Mouse (Mus musculus) CH12.LX (cell line): Measurements from ENCODE around the gene Gmcl1. TPM values are rescaled to one million over a fixed set of nuclear protein-coding genes. Genes with fewer than 3 reads are reported as not detected.

ENCODE experiments used
- DNase-seq: peaks from one replicate; pipeline ENCODE4 v3.0.0-alpha.2; 2013; ENCODE audit errors: extremely low read depth
- H3K27ac ChIP-seq: 2 replicates; pipeline ENCODE4 v1.5.1; 2012; ENCODE audit warnings: low read depth, mild to moderate bottlenecking, control low read depth, moderate library complexity; ENCODE audit not compliant: insufficient read depth
- H3K27me3 ChIP-seq: replicated peaks from 2 replicates; pipeline ENCODE3; 2012; ENCODE audit warnings: inconsistent platforms
- H3K36me3 ChIP-seq, 2 experiments: replicated peaks in 1 of 2; 2 replicates each; pipeline versions ENCODE3 to v1.6.1; 2012; ENCODE audit warnings: inconsistent platforms in 1 of 2, low read length in 1 of 2, mild to moderate bottlenecking in 1 of 2, mixed read lengths in 1 of 2, moderate library complexity in 1 of 2; ENCODE audit not compliant: control insufficient read depth in 1 of 2, insufficient read depth in 1 of 2
- H3K4me1 ChIP-seq, 2 experiments: 2 replicates each; pipeline ENCODE4 v1.6.1; 2012; ENCODE audit warnings: inconsistent platforms in 1 of 2, moderate library complexity in 1 of 2; ENCODE audit not compliant: insufficient read depth in 2 of 2, control insufficient read depth in 1 of 2
- H3K4me2 ChIP-seq: 2 replicates; pipeline ENCODE4 v1.6.1; 2012; ENCODE audit warnings: low read depth, mild to moderate bottlenecking, control low read depth; ENCODE audit not compliant: poor library complexity, insufficient read depth, severe bottlenecking
- H3K4me3 ChIP-seq, 3 experiments: fragments of 150-350 bp in 1 of 3; sonication (generic) in 1 of 3; replicated peaks in 1 of 3; 2 replicates each; pipeline versions ENCODE3 to v1.5.1; 2011 to 2012; ENCODE audit warnings: low read depth in 2 of 3, low read length in 2 of 3, mild to moderate bottlenecking in 2 of 3, moderate library complexity in 2 of 3, control low read depth in 1 of 3, improper control_type of control experiment in 1 of 3, inconsistent platforms in 1 of 3, mixed read lengths in 1 of 3; ENCODE audit not compliant: poor library complexity in 1 of 3
- H3K79me2 ChIP-seq: replicated peaks from 2 replicates; pipeline ENCODE4 v1.6.1; 2012; ENCODE audit warnings: mild to moderate bottlenecking, moderate library complexity; ENCODE audit not compliant: control insufficient read depth, poor library complexity, insufficient read depth, severe bottlenecking; ENCODE audit errors: extremely low read depth
- H3K9ac ChIP-seq: 2 replicates; pipeline ENCODE4 v1.6.1; 2012; ENCODE audit warnings: low read depth, mild to moderate bottlenecking, control low read depth, moderate library complexity; ENCODE audit not compliant: insufficient read depth
- H3K9me3 ChIP-seq: replicated peaks from 2 replicates; pipeline ENCODE3; 2012; ENCODE audit warnings: low read length, inconsistent platforms, mixed read lengths
- CHD1 ChIP-seq: IDR thresholded peaks from 2 replicates; pipeline ENCODE4 v1.6.1; 2012; ENCODE audit warnings: low read depth, low read length, improper control_type of control experiment, inconsistent platforms
- CHD2 ChIP-seq: IDR thresholded peaks from 2 replicates; pipeline ENCODE4 v1.6.1; 2011; ENCODE audit warnings: low read length, improper control_type of control experiment
- CTCF ChIP-seq, 2 experiments: IDR thresholded peaks in 1 of 2; conservative IDR thresholded peaks in 1 of 2; 2 replicates each; pipeline ENCODE4 v1.5.1; 2011 to 2012; ENCODE audit warnings: low read depth in 2 of 2, low read length in 2 of 2, improper control_type of control experiment in 1 of 2, inconsistent platforms in 1 of 2, mild to moderate bottlenecking in 1 of 2, moderate library complexity in 1 of 2
- ELF1 ChIP-seq: IDR thresholded peaks from 2 replicates; pipeline ENCODE4 v1.6.1; 2014; ENCODE audit warnings: low read depth, mild to moderate bottlenecking, inconsistent platforms, low read length, improper control_type of control experiment
- EP300 ChIP-seq: IDR thresholded peaks from 2 replicates; pipeline ENCODE4 v1.6.1; 2011; ENCODE audit warnings: low read length, improper control_type of control experiment
- IRF4 ChIP-seq: IDR thresholded peaks from 2 replicates; pipeline ENCODE4 v1.6.1; 2014; ENCODE audit warnings: low read depth, mild to moderate bottlenecking, inconsistent platforms, low read length, improper control_type of control experiment
- KAT2A ChIP-seq: IDR thresholded peaks from 2 replicates; pipeline ENCODE4 v1.6.1; 2012; ENCODE audit warnings: low read length, improper control_type of control experiment, inconsistent platforms; ENCODE audit not compliant: insufficient replicate concordance
- MAFK ChIP-seq: IDR thresholded peaks from 2 replicates; pipeline ENCODE4 v1.6.1; 2011; ENCODE audit warnings: low read length, improper control_type of control experiment; ENCODE audit not compliant: insufficient replicate concordance
- MAZ ChIP-seq: IDR thresholded peaks from 2 replicates; pipeline ENCODE4 v1.6.1; 2012; ENCODE audit warnings: low read depth, mild to moderate bottlenecking, inconsistent platforms, low read length, improper control_type of control experiment, moderate library complexity
- MEF2A ChIP-seq: IDR thresholded peaks from 2 replicates; pipeline ENCODE4 v1.6.1; 2014; ENCODE audit warnings: low read depth, mild to moderate bottlenecking, inconsistent platforms, low read length, improper control_type of control experiment, borderline replicate concordance
- MYC ChIP-seq: IDR thresholded peaks from 2 replicates; pipeline ENCODE4 v1.6.1; 2011; ENCODE audit warnings: low read depth, mild to moderate bottlenecking, improper control_type of control experiment, low read length
- PAX5 ChIP-seq: IDR thresholded peaks from 2 replicates; pipeline ENCODE4 v1.6.1; 2012; ENCODE audit warnings: low read length, inconsistent platforms, mixed read lengths
- POLR2A ChIP-seq: IDR thresholded peaks from 2 replicates; pipeline ENCODE4 v1.6.1; 2011; ENCODE audit warnings: low read depth, mild to moderate bottlenecking, improper control_type of control experiment, low read length
- RAD21 ChIP-seq: IDR thresholded peaks from 2 replicates; pipeline ENCODE4 v1.6.1; 2011; ENCODE audit warnings: low read depth, mild to moderate bottlenecking, low read length, improper control_type of control experiment, moderate library complexity
- SIN3A ChIP-seq: IDR thresholded peaks from 2 replicates; pipeline ENCODE4 v1.6.1; 2012; ENCODE audit warnings: low read length, improper control_type of control experiment, inconsistent platforms
- SMC3 ChIP-seq: IDR thresholded peaks from 2 replicates; pipeline ENCODE4 v1.6.1; 2011; ENCODE audit warnings: low read depth, low read length, improper control_type of control experiment
- UBTF ChIP-seq: IDR thresholded peaks from 2 replicates; pipeline ENCODE4 v1.6.1; 2012; ENCODE audit warnings: low read depth, mild to moderate bottlenecking, inconsistent platforms, low read length, improper control_type of control experiment, moderate library complexity
- ZMIZ1 ChIP-seq: IDR thresholded peaks from 2 replicates; pipeline ENCODE4 v1.6.1; 2012; ENCODE audit warnings: low read depth, mild to moderate bottlenecking, inconsistent platforms, low read length, improper control_type of control experiment
- dilution Hi-C: fragments of 300-500 bp; cut with MboI; formaldehyde crosslinking; loops from 2 replicates; pipeline ENCODE4 v1.14.3; 2020; ENCODE audit warnings: low sequenced_read_pairs; ENCODE audit not compliant: extremely low pct_unique_long_range_greater_than_20kb, extremely low pct_ligation_motif_present
- in situ Hi-C: fragments of 300-500 bp; cut with MboI; formaldehyde crosslinking; loops from 3 replicates; pipeline ENCODE4 v1.14.3; 2019; ENCODE audit warnings: low sequenced_read_pairs, low pct_ligation_motif_present, low pct_unique_long_range_greater_than_20kb, mixed read lengths
- polyA plus RNA-seq: library from polyadenylated mRNA; unstranded; fragments of >175 nt; gene quantifications from 2 replicates; pipeline ENCODE4 v1.2.1, GENCODE M21; 2012; ENCODE audit warnings: low read depth; ENCODE audit not compliant: insufficient read length
- total RNA-seq, 2 experiments: library from RNA; depleted of rRNA; stranded (reverse); fragments of 300-350 nt in 1 of 2; fragments of >200 nt in 1 of 2; gene quantifications; 2 replicates each; pipeline ENCODE4 v1.2.3; 2012 to 2014

Gene Gmcl1
- total and polyA plus RNA-seq, 3 experiments: 8.4 to 10.4 (median 9.9) TPM

- dilution Hi-C loops: no loop called here
- H3K36me3 ChIP-seq: peaks cover 10 to 57% of the 10 kb centered on the region in 2 experiments
- no peak overlapping the region for H3K4me3 ChIP-seq
Measured at GRCm38 (mm10) chr6:86696213-86696612, 37.0 kb downstream of the Gmcl1 start.

GRCm38 (mm10) chr6:86694465-86694864 is 38.7 kb downstream of the Gmcl1 start:
- Histone ChIP-seq H3K9ac (no peak overlapping the region), H3K27me3 (no peaks in the 10 kb centered on the region), H3K27ac (no peak overlapping the region), H3K4me1 (peaks cover 0 to 1% of the 10 kb centered on the region in 2 experiments; a peak in 1 of 4 replicates), H3K79me2 (no peaks in the 10 kb centered on the region), H3K36me3 (peaks cover 0 to 52% of the 10 kb centered on the region in 2 experiments), H3K4me3 (no peak overlapping the region), H3K9me3 (no peaks in the 10 kb centered on the region), H3K4me2 (no peak overlapping the region)
- in situ Hi-C loops: no loop called here
- dilution Hi-C loops: no loop called here
- DNase-seq: peak; percentile 74
- TF ChIP-seq IRF4: peak; percentile 31; the same call in 1 of the 2 replicates
- TF ChIP-seq SMC3: peak; percentile 73
- TF ChIP-seq POLR2A: no peak
- peak; percentile 77 to 87 for TF ChIP-seq CTCF (conservative IDR thresholded peaks at IDR 0.05 in 1 of 2, IDR thresholded peaks at IDR 0.05 in 1 of 2; ENCODE audit: low read depth in 2 of 2, low read length in 2 of 2)
- TF ChIP-seq MAZ: no peak
- 0 out of 2 replicates have a peak, but pooled peaks have one; percentile 59 for TF ChIP-seq MYC
- peak; percentile 48 for TF ChIP-seq RAD21
- no peak for TF ChIP-seq SIN3A
- no peak for TF ChIP-seq PAX5

More at GRCm38 (mm10) chr6:86696213-86696612, 37.0 kb downstream of the Gmcl1 start:
- no peaks in the 10 kb centered on the region for H3K9me3 ChIP-seq
- H3K4me2 ChIP-seq: no peak overlapping the region
- no peaks in the 10 kb centered on the region for H3K79me2 ChIP-seq
- DNase-seq: no peak
- H3K9ac ChIP-seq: no peak overlapping the region
- in situ Hi-C loops: no loop called here
- H3K27me3 ChIP-seq: no peaks in the 10 kb centered on the region
- peaks cover 0 to 5% of the 10 kb centered on the region in 2 experiments; a peak in 2 of 4 replicates for H3K4me1 ChIP-seq
- H3K27ac ChIP-seq: no peak overlapping the region
- no peak for TF ChIP-seq ZMIZ1
- no peak for TF ChIP-seq ELF1
- no peak for TF ChIP-seq EP300
- no peak for TF ChIP-seq UBTF
- TF ChIP-seq CHD2: no peak
- no peak for TF ChIP-seq CHD1
- TF ChIP-seq KAT2A: no peak

GRCm38 (mm10) chr6:86689671-86690070 is 43.5 kb downstream of the Gmcl1 start:
- Histone ChIP-seq H3K4me2 (no peak overlapping the region), H3K9ac (no peak overlapping the region), H3K9me3 (no peaks in the 10 kb centered on the region), H3K36me3 (peaks cover 0 to 31% of the 10 kb centered on the region in 2 experiments), H3K4me1 (peaks cover 0 to 3% of the 10 kb centered on the region in 2 experiments; a peak in 2 of 4 replicates), H3K27me3 (no peaks in the 10 kb centered on the region), H3K27ac (no peak overlapping the region), H3K4me3 (no peak overlapping the region), H3K79me2 (no peaks in the 10 kb centered on the region)
- TF ChIP-seq KAT2A: no peak
- TF ChIP-seq MAFK: no peak
- no peak for TF ChIP-seq MAZ
- no peak for TF ChIP-seq UBTF
- TF ChIP-seq MEF2A: no peak
- TF ChIP-seq ZMIZ1: no peak
- TF ChIP-seq RAD21: no peak
- no peak for TF ChIP-seq SIN3A
- no peak for TF ChIP-seq PAX5
- in situ Hi-C loops: no loop called here
- dilution Hi-C loops: no loop called here
- no peak for DNase-seq
